Mouse (Mus musculus) T-cell, adult 2 months (primary cell): ENCODE data around the gene Trim11.

Experiments
- DNase-seq: peaks from one replicate; pipeline ENCODE4 v3.0.0; 2022; ENCODE audit warnings: low spot score

Trim11 gene

GRCm38 (mm10) chr11:59026411-59026810, 48.5 kb downstream of the Trim11 start:
- no peak for DNase-seq

GRCm38 (mm10) chr11:59029003-59029402, 51.1 kb downstream of the Trim11 start:
- DNase-seq = no peak
